Mouse (Mus musculus) midbrain, embryonic 16.5 days (tissue): Measurements from ENCODE around the gene Zc3hav1l. TPM values are rescaled to one million over a fixed set of nuclear protein-coding genes. Genes with fewer than 3 reads are reported as not detected.

Experiments
- ATAC-seq: fragments of 200-750 bp; cut with Nextera tagmentation; 2 replicates; pipeline ENCODE4 v1.8.0; 2017; ENCODE audit warnings: moderate TSS enrichment
- H3K27ac ChIP-seq: fragments of 300-500 bp; sonication (generic); 2 replicates; pipeline ENCODE4 v1.5.1; 2014; ENCODE audit warnings: mild to moderate bottlenecking, low read length, mixed read lengths
- H3K27me3 ChIP-seq: fragments of 300-500 bp; sonication (generic); 2 replicates; pipeline ENCODE4 v1.6.1; 2014; ENCODE audit warnings: low read depth, low read length, mixed read lengths; ENCODE audit not compliant: control insufficient read depth, insufficient read depth
- H3K36me3 ChIP-seq: fragments of 300-500 bp; sonication (generic); 2 replicates; pipeline ENCODE4 v1.6.1; 2014; ENCODE audit warnings: mild to moderate bottlenecking, low read length, moderate library complexity, mixed read lengths; ENCODE audit not compliant: control insufficient read depth, insufficient read depth
- H3K4me1 ChIP-seq: fragments of 300-500 bp; sonication (generic); 2 replicates; pipeline ENCODE4 v1.6.1; 2014; ENCODE audit warnings: mild to moderate bottlenecking, low read length, mixed read lengths; ENCODE audit not compliant: control insufficient read depth, insufficient read depth
- H3K4me2 ChIP-seq: fragments of 300-500 bp; sonication (generic); 2 replicates; pipeline ENCODE4 v1.6.1; 2014; ENCODE audit warnings: mild to moderate bottlenecking, low read length, mixed read lengths
- H3K4me3 ChIP-seq: fragments of 300-500 bp; sonication (generic); 2 replicates; pipeline ENCODE4 v1.5.1; 2014; ENCODE audit warnings: low read depth, mild to moderate bottlenecking, low read length, moderate library complexity, mixed read lengths
- H3K9ac ChIP-seq: fragments of 300-500 bp; sonication (generic); 2 replicates; pipeline ENCODE4 v1.6.1; 2014; ENCODE audit warnings: low read depth, low read length, mixed read lengths
- H3K9me3 ChIP-seq: fragments of 300-500 bp; sonication (generic); replicated peaks from 2 replicates; pipeline ENCODE4 v1.6.1; 2014; ENCODE audit warnings: mild to moderate bottlenecking, low read length, mixed read lengths; ENCODE audit not compliant: control insufficient read depth, poor library complexity, severe bottlenecking
- WGBS: fragments of 180-500 bp; shearing (Covaris S2); extraction: QIAGEN DNeasy Blood & Tissue Kit; methylation state at CpG from one replicate; pipeline ENCODE4 v1.1.7; 2014; 5-methylcytosine and 5-hydroxymethylcytosine counted together
- polyA plus RNA-seq: library from polyadenylated mRNA; unstranded; fragments of >200 nt; fragmentation: Nextera tagmentation; extraction: Ambion mirVana; gene quantifications from 2 replicates; pipeline ENCODE4 v1.2.1, GENCODE M21; 2015

Zc3hav1l gene
- polyA plus RNA-seq, 1 experiment from 2014 or later = 7.0 TPM

DNA sequence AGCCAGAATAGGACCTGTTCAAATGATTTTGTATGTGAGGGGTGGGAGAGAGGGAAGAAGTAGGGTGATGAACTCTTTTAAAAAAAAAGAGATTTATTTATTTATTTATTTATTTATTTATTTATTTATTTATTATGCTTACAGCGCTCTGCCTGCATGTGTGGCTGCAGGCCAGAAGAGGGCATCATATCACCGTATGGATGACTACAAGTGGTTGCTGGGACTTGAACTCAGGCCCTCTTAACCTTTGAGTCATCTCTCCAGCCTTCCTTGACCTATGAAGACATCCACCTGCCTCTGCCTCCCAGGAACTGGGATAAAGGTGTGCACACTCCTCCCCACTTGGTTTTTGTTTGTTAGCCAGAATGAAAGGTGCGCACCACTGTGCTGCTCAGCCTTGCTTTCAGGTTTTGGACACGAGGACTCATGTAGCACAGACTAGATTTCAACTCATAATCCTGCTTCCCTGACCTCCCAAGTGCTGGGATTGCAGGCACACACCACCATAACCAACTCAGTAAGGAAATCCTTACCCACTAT lies 38.2 kb upstream of the Zc3hav1l start:
- no peaks in the 10 kb centered on the region for H3K27me3 ChIP-seq
- 91% methylated on average over 4 of the region's 4 CpGs for WGBS
- H3K27ac ChIP-seq = no peak overlapping the region
- no peak overlapping the region for H3K4me2 ChIP-seq
- H3K9ac ChIP-seq = no peak overlapping the region
- H3K4me3 ChIP-seq = no peak overlapping the region
- H3K4me1 ChIP-seq = no peaks in the 10 kb centered on the region
- H3K9me3 ChIP-seq = no peaks in the 10 kb centered on the region
- H3K36me3 ChIP-seq = no peaks in the 10 kb centered on the region
- no peak for ATAC-seq

DNA sequence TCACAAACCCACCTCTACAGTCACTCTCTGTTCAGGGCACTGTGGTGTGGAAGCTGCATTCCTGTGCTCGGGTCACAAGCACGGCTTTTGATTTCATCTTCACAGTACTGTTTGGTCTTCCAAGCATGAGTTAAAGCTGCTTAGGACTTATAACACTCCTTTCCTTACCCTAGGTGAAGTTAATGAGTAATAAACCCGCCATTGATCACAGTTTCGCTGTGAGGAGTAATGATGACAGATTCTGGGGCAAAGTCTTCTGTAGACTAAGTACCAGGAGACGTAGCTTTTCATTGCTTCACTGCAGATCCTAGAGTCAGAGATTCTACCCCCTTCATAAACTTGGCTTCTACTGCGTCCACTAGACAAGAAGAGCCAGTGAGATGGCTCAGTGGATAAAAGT lies 36.2 kb upstream of the Zc3hav1l start:
- no peak for ATAC-seq

DNA sequence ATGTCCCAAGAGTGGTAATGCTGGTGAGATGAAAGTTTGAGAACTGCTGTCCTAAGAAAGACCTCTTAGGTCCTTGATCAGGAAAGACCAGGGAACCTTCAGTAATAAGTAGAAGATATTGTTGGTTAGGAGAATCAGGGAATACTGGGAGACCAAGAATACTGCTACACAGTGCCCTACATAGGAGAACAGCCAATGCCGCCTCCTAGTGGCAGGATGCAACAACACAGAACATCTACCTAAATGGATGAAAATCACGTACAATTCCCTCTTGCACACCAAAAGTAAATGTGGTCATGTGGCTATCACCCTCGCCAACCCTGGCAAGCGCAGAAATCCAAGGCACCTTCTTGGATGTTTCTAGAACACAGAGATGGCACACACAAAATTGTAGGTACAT lies 27.5 kb upstream of the Zc3hav1l start:
- Histone ChIP-seq H3K4me2 (no peak overlapping the region), H3K27ac (no peak overlapping the region), H3K27me3 (no peaks in the 10 kb centered on the region), H3K4me3 (no peak overlapping the region), H3K36me3 (no peaks in the 10 kb centered on the region), H3K4me1 (no peaks in the 10 kb centered on the region), H3K9ac (no peak overlapping the region), H3K9me3 (no peaks in the 10 kb centered on the region)
- WGBS = 15% methylated on average over 4 of the region's 4 CpGs
- ATAC-seq = no peak

More for the DNA sequence above, 36.2 kb upstream of the Zc3hav1l start:
- no peaks in the 10 kb centered on the region for H3K27me3 ChIP-seq
- no peak overlapping the region for H3K4me2 ChIP-seq
- H3K4me3 ChIP-seq = no peak overlapping the region
- 89% methylated on average over 6 of the region's 6 CpGs for WGBS
- no peaks in the 10 kb centered on the region for H3K36me3 ChIP-seq
- H3K9ac ChIP-seq = no peak overlapping the region
- H3K27ac ChIP-seq = no peak overlapping the region
- H3K9me3 ChIP-seq = no peaks in the 10 kb centered on the region
- H3K4me1 ChIP-seq = no peaks in the 10 kb centered on the region

DNA sequence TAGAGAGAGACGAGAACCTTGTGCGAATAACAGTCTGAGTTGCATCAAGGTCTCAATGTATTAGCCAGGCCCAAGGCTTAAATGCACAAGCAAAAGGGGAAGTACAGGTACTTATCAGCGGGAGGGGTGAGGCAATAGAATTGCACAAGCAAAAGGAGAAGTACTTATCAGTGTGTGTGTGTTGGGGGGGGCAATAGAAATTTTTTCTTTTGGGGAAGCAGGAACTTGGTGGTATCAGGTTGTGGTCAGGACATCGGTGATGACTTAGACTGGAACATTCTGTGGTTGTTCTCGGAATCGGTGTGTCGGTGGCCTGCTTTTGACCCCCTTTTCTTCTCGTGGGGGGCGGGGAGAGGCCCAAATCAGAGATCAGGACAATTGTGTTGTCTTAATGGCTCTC lies 21.6 kb upstream of the Zc3hav1l start:
- no peaks in the 10 kb centered on the region for H3K4me1 ChIP-seq
- H3K27me3 ChIP-seq = no peaks in the 10 kb centered on the region
- no peak overlapping the region for H3K27ac ChIP-seq
- 92% methylated on average over 9 of the region's 9 CpGs for WGBS
- no peak overlapping the region for H3K9ac ChIP-seq
- no peak for ATAC-seq
- no peak overlapping the region for H3K4me2 ChIP-seq
- H3K9me3 ChIP-seq = no peaks in the 10 kb centered on the region
- no peak overlapping the region for H3K4me3 ChIP-seq
- H3K36me3 ChIP-seq = no peaks in the 10 kb centered on the region

DNA sequence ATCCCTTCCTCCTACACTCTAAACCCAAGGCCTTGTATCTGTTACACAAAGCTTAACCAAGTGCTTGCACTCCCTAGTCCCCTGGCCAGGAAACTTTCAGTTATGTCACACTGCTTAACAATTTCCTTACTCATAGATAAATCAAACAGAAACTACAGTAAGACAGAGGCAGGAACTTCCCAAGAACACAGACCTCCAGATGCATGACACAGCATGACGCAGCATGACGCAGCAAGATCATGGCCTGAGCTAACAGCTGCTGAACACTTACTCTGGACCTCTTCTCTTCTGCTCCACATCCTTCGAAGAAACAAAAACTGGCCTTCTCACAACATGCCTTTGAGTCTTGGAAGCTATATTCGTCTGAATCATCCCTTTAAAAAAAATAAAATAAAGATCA lies 17.0 kb upstream of the Zc3hav1l start:
- Histone ChIP-seq H3K36me3 (no peaks in the 10 kb centered on the region), H3K27me3 (no peaks in the 10 kb centered on the region), H3K4me1 (no peaks in the 10 kb centered on the region), H3K4me2 (no peak overlapping the region), H3K4me3 (no peak overlapping the region), H3K9me3 (no peaks in the 10 kb centered on the region), H3K9ac (no peak overlapping the region), H3K27ac (no peak overlapping the region)
- WGBS = 94% methylated on average over 4 of the region's 4 CpGs
- ATAC-seq = no peak

DNA sequence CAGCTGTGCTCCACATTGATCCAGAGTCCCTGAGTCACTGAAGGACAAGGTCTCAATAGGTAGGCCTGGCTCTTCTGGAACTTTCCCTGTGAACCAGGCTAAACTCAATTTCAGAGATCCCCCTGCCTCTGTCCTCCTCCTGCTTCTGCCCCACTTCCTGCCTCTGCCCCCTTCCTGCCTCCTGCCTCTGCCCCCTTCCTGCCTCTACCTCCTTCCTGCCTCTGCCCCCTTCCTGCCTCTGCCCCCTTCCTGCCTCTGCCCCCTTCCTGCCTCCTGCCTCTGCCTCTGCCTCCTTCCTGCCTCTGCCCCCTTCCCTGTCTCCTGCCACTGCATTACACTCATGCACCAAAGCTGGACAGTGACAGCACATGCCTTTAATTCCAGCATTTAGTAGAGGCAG lies 10.7 kb upstream of the Zc3hav1l start:
- Histone ChIP-seq H3K27me3 (no peaks in the 10 kb centered on the region), H3K4me2 (no peak overlapping the region)

DNA sequence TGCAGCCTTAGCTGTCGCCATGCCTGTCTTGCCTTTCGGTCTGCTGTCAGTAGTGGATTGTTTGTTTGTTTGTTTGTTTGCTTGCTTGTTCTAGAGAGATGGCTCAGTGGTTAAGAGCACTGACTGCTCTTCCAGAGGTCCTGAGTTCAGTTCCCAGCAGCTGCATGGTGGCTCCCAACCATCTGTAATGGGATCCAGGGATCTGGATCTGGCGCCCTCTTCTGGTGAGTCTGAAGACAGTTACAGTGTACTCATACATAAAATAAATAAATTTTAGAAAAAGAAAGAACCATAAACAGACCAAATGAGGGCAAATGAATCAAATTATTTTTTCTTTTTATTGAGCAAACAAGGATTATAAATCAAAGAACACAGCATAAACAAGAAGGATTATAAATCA lies 5.9 kb upstream of the Zc3hav1l start:
- no peak overlapping the region for H3K4me3 ChIP-seq
- H3K27me3 ChIP-seq = no peaks in the 10 kb centered on the region
- H3K4me1 ChIP-seq = no peaks in the 10 kb centered on the region; the same call in 1 of the 2 replicates
- no peaks in the 10 kb centered on the region for H3K36me3 ChIP-seq
- no peak overlapping the region for H3K9ac ChIP-seq
- 75% methylated on average over 3 of the region's 3 CpGs for WGBS
- H3K9me3 ChIP-seq = no peaks in the 10 kb centered on the region
- ATAC-seq = no peak
- no peak overlapping the region for H3K27ac ChIP-seq
- H3K4me2 ChIP-seq = no peak overlapping the region

More for the DNA sequence above, 10.7 kb upstream of the Zc3hav1l start:
- H3K4me3 ChIP-seq = no peak overlapping the region
- no peaks in the 10 kb centered on the region for H3K4me1 ChIP-seq
- no peaks in the 10 kb centered on the region for H3K9me3 ChIP-seq
- no peak overlapping the region for H3K27ac ChIP-seq
- H3K9ac ChIP-seq = no peak overlapping the region
- ATAC-seq = no peak
- H3K36me3 ChIP-seq = no peaks in the 10 kb centered on the region

DNA sequence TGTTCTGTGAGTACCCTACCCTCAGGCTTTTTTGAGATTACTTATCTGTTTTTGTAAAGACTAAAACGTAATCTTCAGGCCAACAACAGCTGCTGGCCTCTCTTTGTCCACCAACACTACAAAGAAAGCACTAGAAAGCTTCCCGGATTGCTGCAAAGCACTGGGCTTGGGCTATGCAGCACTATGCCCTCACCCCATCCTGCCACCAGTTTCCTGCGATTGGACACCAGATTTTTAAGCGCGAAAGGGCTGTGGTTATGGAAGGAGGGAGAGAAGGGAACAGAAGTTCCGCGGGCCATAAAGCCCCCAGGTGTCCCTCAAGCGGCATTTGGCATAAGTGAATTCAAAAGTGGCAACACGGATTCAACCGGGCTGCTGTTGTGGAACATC lies 818 bp downstream of the Zc3hav1l start:
- peak; percentile 49 for ATAC-seq
- H3K9ac ChIP-seq = peak overlapping the region; percentile 96
- H3K4me3 ChIP-seq = peak overlapping the region; percentile 81
- 0% methylated on average over 10 of the region's 10 CpGs for WGBS
- H3K4me2 ChIP-seq = peak overlapping the region; percentile 68
- 0 out of 2 replicates have a peak, but pooled peaks cover 6% of the 10 kb centered on the region for H3K36me3 ChIP-seq
- peaks cover 9% of the 10 kb centered on the region; the same call in 1 of the 2 replicates for H3K4me1 ChIP-seq
- no peaks in the 10 kb centered on the region for H3K27me3 ChIP-seq
- no peaks in the 10 kb centered on the region for H3K9me3 ChIP-seq
- peak overlapping the region; percentile 94 for H3K27ac ChIP-seq

DNA sequence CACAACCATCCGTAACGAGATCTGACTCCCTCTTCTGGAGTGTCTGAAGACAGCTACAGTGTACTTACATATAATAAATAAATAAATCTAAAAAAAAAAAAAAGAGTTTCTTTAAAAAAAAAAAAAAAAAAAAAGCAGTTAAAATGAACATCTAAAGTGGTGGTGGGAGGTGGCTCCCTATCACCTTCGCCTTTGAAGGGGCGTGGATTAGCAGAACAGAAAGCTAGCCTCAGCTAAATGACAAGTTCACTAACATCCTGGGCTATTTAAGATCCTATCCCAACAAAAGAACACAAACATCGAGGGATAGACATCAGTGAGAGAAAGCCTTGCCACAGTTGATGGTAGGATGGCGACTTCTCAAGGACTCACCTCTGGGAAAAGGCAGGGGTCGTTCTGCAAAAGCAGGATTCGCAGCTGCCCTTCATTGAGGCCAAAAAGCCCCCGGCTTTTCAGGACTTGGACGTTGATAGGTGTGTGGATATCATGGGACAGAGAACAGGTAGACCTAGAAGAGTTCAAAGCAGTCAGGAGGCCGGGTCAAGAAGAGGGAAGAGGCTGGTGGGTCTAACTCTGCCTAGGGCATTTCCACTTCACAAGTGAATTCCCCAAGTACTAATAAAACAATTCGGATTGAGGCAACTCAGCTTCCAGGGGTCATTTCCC lies 1.3 kb downstream of the Zc3hav1l start:
- Histone ChIP-seq H3K4me2 (peak overlapping the region; percentile 68), H3K27me3 (no peaks in the 10 kb centered on the region), H3K9me3 (no peaks in the 10 kb centered on the region), H3K4me1 (peaks cover 9% of the 10 kb centered on the region; the same call in 1 of the 2 replicates), H3K9ac (peak overlapping the region; percentile 96), H3K36me3 (0 out of 2 replicates have a peak, but pooled peaks cover 6% of the 10 kb centered on the region), H3K4me3 (peak overlapping the region; percentile 81), H3K27ac (peak overlapping the region; percentile 94)
- WGBS = 39% methylated on average over 12 of the region's 12 CpGs
- no peak for ATAC-seq
